Mouse (Mus musculus) adrenal gland, adult (tissue): ENCODE measurements around the gene Tbc1d10c.

ENCODE experiments used
- DNase-seq, 2 experiments: peaks; one replicate each; pipeline ENCODE4 v3.0.0; 2022 to 2023; ENCODE audit warnings: low spot score in 1 of 2; ENCODE audit not compliant: inconsistent age in 2 of 2

Gene Tbc1d10c

GRCm38 (mm10) chr19:4216041-4216685 lies 25.1 kb upstream of the Tbc1d10c start:
- peak; percentile 50 to 76 for DNase-seq

- no peak for DNase-seq
Measured at GRCm38 (mm10) chr19:4215451-4215840, 24.4 kb upstream of the Tbc1d10c start.

- DNase-seq: peak; percentile 47 to 75
Measured at GRCm38 (mm10) chr19:4214771-4215450, 23.8 kb upstream of the Tbc1d10c start.

- DNase-seq: peak; percentile 76 to 85
Measured at GRCm38 (mm10) chr19:4214071-4214770, 23.1 kb upstream of the Tbc1d10c start, which contains the start of the genes Clcf1 and AC109138.7. Gene Clcf1 (plus strand): TSS chr19:4214238. Gene AC109138.7 (plus strand): TSS chr19:4214357.

DNA sequence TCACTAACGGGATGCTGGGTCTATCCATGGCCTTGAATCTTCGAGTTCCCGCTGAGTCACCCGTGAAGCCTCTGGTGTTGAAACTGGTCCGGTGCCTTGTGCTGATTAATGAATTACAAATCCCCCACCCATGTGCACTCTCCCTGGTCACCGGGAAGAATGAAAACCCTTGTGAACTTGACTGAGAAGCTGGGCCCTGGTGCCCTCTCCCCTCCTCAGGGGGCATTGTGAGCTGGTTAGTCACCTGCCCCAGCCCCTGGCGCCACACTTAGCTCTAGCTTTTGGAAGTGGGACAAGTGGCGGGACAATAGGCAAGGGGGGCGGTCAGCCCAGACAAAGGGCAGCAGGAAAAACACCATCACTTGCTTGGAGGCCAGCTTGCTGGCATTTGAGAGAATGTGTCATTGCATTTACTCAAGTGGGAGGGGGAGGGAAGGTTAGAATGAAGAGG lies 22.5 kb upstream of the Tbc1d10c start:
- peak; percentile 79 to 93 for DNase-seq

DNA sequence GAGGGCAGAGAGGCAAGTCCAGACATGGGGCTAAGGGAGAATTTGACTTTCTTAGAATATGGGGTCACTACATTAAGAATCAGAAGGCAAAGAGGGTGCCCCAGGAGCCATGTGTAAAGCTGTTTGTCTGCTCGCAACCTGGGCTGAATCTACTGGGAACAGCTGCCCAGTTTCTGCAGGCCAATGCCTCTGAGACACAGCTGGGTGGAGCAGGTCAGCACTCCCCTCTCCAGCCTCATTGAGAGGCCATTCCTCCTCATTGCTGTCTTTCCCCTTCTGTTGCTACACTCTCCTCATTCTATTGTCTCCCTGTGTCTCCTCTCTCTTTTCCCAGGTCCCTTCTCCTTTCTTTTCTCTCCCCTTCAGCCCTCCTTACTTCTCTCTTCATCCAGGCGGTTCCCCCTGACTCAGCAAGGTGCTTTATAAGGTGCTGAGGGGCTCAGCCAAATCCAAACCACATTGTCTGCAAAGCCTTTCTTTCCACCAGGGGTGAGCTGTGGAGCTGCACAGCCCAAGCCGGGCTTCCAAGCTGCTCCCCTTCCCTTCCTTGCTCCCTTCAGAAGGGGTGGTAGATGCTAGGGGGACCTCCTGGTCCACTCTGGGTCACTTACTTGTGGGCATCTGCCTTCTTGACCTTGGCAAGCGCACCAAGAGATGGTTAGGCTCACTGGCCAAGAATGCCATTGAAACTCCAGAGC lies 21.0 kb upstream of the Tbc1d10c start:
- peak in 1 of 2 experiments; percentile 11 for DNase-seq

- peak in 1 of 2 experiments; percentile 60 for DNase-seq
Measured at GRCm38 (mm10) chr19:4208563-4208962, 17.5 kb upstream of the Tbc1d10c start.

DNA sequence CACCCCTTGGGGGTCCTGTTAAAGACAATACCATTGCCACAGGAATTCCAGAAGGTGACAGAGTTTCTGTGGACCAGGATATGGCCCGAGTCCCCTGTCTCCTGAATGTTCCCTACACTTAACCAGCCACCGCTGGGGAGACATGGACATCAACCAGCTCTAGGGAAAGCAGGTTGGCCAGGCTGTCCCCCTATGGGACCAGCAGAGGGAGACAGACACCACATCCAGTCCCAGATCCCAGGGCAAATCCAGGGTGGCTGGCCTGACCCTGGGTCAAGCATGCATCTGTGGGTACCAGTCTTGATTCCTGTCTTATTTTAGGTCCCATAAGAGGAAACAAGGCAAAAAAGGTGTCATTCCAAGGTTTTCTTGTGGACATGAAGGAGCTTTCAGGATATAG lies 15.9 kb upstream of the Tbc1d10c start:
- DNase-seq: peak; percentile 85 to 93

DNA sequence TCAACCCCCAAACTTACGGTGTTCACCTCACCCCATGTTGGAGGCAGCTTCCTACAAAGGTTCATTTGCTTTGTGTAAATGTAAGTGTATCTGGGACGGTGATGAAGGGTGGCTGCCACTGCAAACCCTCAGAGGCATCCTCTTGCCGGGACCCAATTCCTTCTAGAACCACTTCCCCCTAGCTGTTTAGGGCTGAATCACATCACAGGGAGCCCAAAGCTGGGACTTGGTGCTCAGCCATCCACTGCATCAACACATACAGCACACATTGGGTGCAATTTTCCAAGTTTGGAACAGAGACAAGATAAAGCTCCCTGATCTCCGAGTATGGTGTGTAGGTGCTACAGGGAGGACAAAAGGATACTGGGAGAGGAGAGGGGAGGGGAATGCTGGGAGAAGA lies 13.8 kb upstream of the Tbc1d10c start:
- no peak for DNase-seq

- DNase-seq: no peak
Measured at GRCm38 (mm10) chr19:4203604-4204326, 12.7 kb upstream of the Tbc1d10c start.

DNA sequence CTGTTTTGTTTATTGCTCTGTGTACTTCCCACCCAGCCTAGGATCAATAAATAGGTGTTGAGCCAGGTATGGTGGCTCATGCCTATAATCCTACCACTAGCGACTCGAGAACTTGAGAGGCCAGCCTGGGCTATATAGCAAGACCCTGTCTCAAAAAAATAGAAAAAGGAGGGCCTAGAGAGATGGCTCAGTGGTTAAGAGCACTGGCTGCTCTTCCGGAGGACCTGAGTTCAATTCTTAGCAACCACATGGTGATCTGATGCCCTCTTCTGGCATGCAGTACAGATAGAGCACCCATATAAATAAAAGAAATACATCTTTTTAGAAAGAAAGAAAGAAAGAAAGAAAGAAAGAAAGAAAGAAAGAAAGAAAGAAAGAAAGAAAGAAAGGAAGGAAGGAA lies 12.1 kb upstream of the Tbc1d10c start:
- DNase-seq: no peak

- DNase-seq: no peak
Measured at GRCm38 (mm10) chr19:4202149-4202548, 11.1 kb upstream of the Tbc1d10c start.

GRCm38 (mm10) chr19:4201291-4201909 lies 10.3 kb upstream of the Tbc1d10c start, which contains the start of gene Rad9a:
Gene Rad9a (minus strand): TSS chr19:4201662.
- peak; percentile 96 to 98 for DNase-seq

DNA sequence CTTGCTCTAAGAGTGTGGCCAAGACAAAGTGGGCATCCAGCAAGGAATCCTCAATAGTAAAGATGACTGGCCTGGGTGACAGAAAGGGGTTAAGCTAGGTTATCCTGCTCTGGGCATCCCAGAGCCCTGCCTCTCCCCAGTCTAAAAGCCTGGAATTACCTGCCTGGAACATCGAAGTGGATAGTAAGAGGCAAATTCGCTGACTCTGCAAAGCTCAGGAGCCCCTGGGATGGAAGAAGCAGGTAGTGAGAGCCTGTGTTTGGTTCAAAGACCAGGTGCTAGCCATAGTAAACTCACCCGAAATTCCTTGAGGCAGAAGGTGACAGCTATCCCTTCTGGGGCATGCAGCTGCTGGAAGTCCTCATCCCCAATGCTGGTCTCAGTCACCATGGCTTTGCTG lies 6.1 kb upstream of the Tbc1d10c start:
- DNase-seq: no peak

GRCm38 (mm10) chr19:4196548-4196947 lies 5.5 kb upstream of the Tbc1d10c start:
- peak in 1 of 2 experiments; percentile 63 for DNase-seq

DNA sequence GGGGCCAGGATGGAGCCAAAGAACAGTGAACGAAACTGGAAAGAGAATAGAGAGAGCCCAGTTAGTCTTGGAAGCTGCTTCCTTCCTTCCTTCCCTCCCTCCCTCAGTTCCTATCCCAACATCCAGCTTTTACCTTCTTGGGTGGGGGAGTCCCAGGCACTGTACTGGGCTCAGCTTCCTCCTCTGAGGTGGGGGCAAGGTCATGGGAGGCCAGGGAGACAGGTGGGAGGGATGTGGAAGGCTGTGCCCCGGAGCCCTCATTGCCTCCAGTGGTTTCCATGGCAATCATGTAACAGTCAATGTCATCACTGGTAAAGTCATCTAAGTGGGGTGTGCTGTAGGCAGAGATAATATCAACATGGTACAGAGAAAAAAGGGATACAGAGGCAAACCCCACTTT lies 5.0 kb upstream of the Tbc1d10c start:
- no peak for DNase-seq

GRCm38 (mm10) chr19:4194776-4195650 lies 3.9 kb upstream of the Tbc1d10c start:
- peak in 1 of 2 experiments; percentile 69 for DNase-seq

GRCm38 (mm10) chr19:4194021-4194724 lies 3.1 kb upstream of the Tbc1d10c start:
- peak in 1 of 2 experiments; percentile 65 for DNase-seq
